Mouse (Mus musculus) MEL (cell line): Measurements from ENCODE around the gene Wfdc3. TPM values are rescaled to one million over a fixed set of nuclear protein-coding genes. Genes with fewer than 3 reads are reported as not detected.

Experiments
- DNase-seq: peaks from one replicate; pipeline ENCODE4 v3.0.0; 2011; ENCODE audit warnings: low read depth, low spot score
- H3K27ac ChIP-seq: 2 replicates; pipeline ENCODE4 v1.5.1; 2012; ENCODE audit warnings: low read depth, mild to moderate bottlenecking, control low read depth, low read length, moderate library complexity; ENCODE audit not compliant: control insufficient read depth
- H3K27me3 ChIP-seq, 2 experiments: fragments of 150-350 bp in 1 of 2; sonication (generic) in 1 of 2; 2 replicates each; pipeline ENCODE4 v1.6.1; 2012; ENCODE audit warnings: low read length in 2 of 2, mild to moderate bottlenecking in 2 of 2, improper control_type of control experiment in 1 of 2, moderate library complexity in 1 of 2; ENCODE audit not compliant: insufficient read depth in 2 of 2, control insufficient read depth in 1 of 2
- H3K36me3 ChIP-seq, 2 experiments: 2 replicates each; pipeline ENCODE4 v1.6.1; 2012 to 2014; ENCODE audit warnings: low read length in 2 of 2, improper control_type of control experiment in 1 of 2, inconsistent platforms in 1 of 2, mild to moderate bottlenecking in 1 of 2; ENCODE audit not compliant: insufficient read depth in 2 of 2, control insufficient read depth in 1 of 2
- H3K4me1 ChIP-seq, 2 experiments: fragments of 150-350 bp in 1 of 2; sonication (generic) in 1 of 2; 2 replicates each; pipeline ENCODE4 v1.6.1; 2012; ENCODE audit warnings: low read length in 2 of 2, improper control_type of control experiment in 1 of 2, mild to moderate bottlenecking in 1 of 2; ENCODE audit not compliant: insufficient read depth in 2 of 2, control insufficient read depth in 1 of 2
- H3K4me3 ChIP-seq, 2 experiments: fragments of 150-350 bp in 1 of 2; sonication (generic) in 1 of 2; 2 replicates each; pipeline ENCODE4 v1.5.1; 2012; ENCODE audit warnings: low read depth in 2 of 2, low read length in 2 of 2, mild to moderate bottlenecking in 2 of 2, moderate library complexity in 2 of 2, control low read depth in 1 of 2, improper control_type of control experiment in 1 of 2; ENCODE audit not compliant: control insufficient read depth in 1 of 2, insufficient read depth in 1 of 2
- H3K79me2 ChIP-seq: 2 replicates; pipeline ENCODE4 v1.6.1; 2012; ENCODE audit warnings: mild to moderate bottlenecking, low read length, moderate library complexity; ENCODE audit not compliant: control insufficient read depth, poor library complexity, insufficient read depth
- H3K9ac ChIP-seq: 2 replicates; pipeline ENCODE4 v1.6.1; 2012; ENCODE audit warnings: low read depth, mild to moderate bottlenecking, control low read depth, low read length, moderate library complexity; ENCODE audit not compliant: control insufficient read depth, poor library complexity, severe bottlenecking
- H3K9me3 ChIP-seq: fragments of 150-350 bp; sonication (generic); replicated peaks from 2 replicates; pipeline ENCODE4 v1.6.1; 2012; ENCODE audit warnings: mild to moderate bottlenecking, low read length, improper control_type of control experiment, moderate library complexity; ENCODE audit not compliant: insufficient read depth
- BHLHE40 ChIP-seq: IDR thresholded peaks from 2 replicates; pipeline ENCODE4 v1.6.1; 2012; ENCODE audit warnings: low read depth, mild to moderate bottlenecking, inconsistent platforms, low read length, improper control_type of control experiment, borderline replicate concordance
- CHD1 ChIP-seq: IDR thresholded peaks from 2 replicates; pipeline ENCODE4 v1.6.1; 2012; ENCODE audit warnings: low read depth, mild to moderate bottlenecking, inconsistent platforms, low read length, improper control_type of control experiment
- CTCF ChIP-seq, 3 experiments: IDR thresholded peaks in 2 of 3; conservative IDR thresholded peaks in 1 of 3; 2 replicates each; pipeline ENCODE4 v1.5.1; 2011 to 2012; ENCODE audit warnings: low read length in 3 of 3, low read depth in 2 of 3, mild to moderate bottlenecking in 2 of 3, improper control_type of control experiment in 1 of 3, inconsistent platforms in 1 of 3, mixed read lengths in 1 of 3, moderate library complexity in 1 of 3; ENCODE audit not compliant: control insufficient read depth in 1 of 3, insufficient read depth in 1 of 3, poor library complexity in 1 of 3, severe bottlenecking in 1 of 3
- EP300 ChIP-seq, 2 experiments: IDR thresholded peaks; 2 replicates each; pipeline ENCODE4 v1.6.1; 2011; ENCODE audit warnings: improper control_type of control experiment in 2 of 2, low read length in 2 of 2, low read depth in 1 of 2, mild to moderate bottlenecking in 1 of 2
- GABPA ChIP-seq: IDR thresholded peaks from 2 replicates; pipeline ENCODE4 v1.6.1; 2012; ENCODE audit warnings: low read depth, mild to moderate bottlenecking, inconsistent platforms, low read length, improper control_type of control experiment, moderate library complexity
- GATA1 ChIP-seq: IDR thresholded peaks from 2 replicates; pipeline ENCODE4 v1.6.1; 2011; ENCODE audit warnings: low read depth, low read length, improper control_type of control experiment
- MAZ ChIP-seq: IDR thresholded peaks from 2 replicates; pipeline ENCODE4 v1.6.1; 2012; ENCODE audit warnings: low read depth, mild to moderate bottlenecking, inconsistent platforms, low read length, improper control_type of control experiment
- MXI1 ChIP-seq: IDR thresholded peaks from 2 replicates; pipeline ENCODE4 v1.6.1; 2011; ENCODE audit warnings: mild to moderate bottlenecking, low read depth, low read length, improper control_type of control experiment
- POLR2AphosphoS5 ChIP-seq: IDR thresholded peaks from 2 replicates; pipeline ENCODE4 v1.6.1; 2012; ENCODE audit warnings: low read depth, borderline replicate concordance, mild to moderate bottlenecking, inconsistent platforms, low read length, moderate library complexity, mixed read lengths
- RAD21 ChIP-seq: IDR thresholded peaks from 2 replicates; pipeline ENCODE4 v1.6.1; 2011; ENCODE audit warnings: mild to moderate bottlenecking, low read depth, low read length, improper control_type of control experiment
- TCF12 ChIP-seq: IDR thresholded peaks from 2 replicates; pipeline ENCODE4 v1.6.1; 2014; ENCODE audit warnings: low read depth, mild to moderate bottlenecking, inconsistent platforms, low read length, improper control_type of control experiment, moderate library complexity
- UBTF ChIP-seq: IDR thresholded peaks from 2 replicates; pipeline ENCODE4 v1.6.1; 2012; ENCODE audit warnings: low read depth, mild to moderate bottlenecking, inconsistent platforms, low read length, improper control_type of control experiment, moderate library complexity, borderline replicate concordance; ENCODE audit not compliant: insufficient read depth
- polyA plus RNA-seq, 2 experiments: library from polyadenylated mRNA; stranded (reverse) in 1 of 2; unstranded in 1 of 2; fragments of >175 nt in 1 of 2; fragments of >200 nt in 1 of 2; gene quantifications; 2 replicates each; pipeline versions ENCODE4 v1.2.1 to v1.2.4; 2012; ENCODE audit warnings: low replicate concordance in 2 of 2, low read depth in 1 of 2; ENCODE audit not compliant: insufficient read length in 2 of 2, insufficient read depth in 1 of 2, missing spikeins in 1 of 2
- total RNA-seq: library from RNA; depleted of rRNA; stranded (reverse); fragments of 300-350 nt; gene quantifications from 2 replicates; pipeline ENCODE4 v1.2.3, GENCODE M21; 2012

Wfdc3 gene
- total and polyA plus RNA-seq, 3 experiments = 0.31 to 0.40 TPM; not detected in 1

GRCm38 (mm10) chr2:164748191-164748590, 2.5 kb upstream of the Wfdc3 start:
- Histone ChIP-seq H3K27ac (no peak overlapping the region), H3K9ac (no peak overlapping the region), H3K9me3 (no peaks in the 10 kb centered on the region), H3K79me2 (peaks cover 18% of the 10 kb centered on the region), H3K27me3 (no peaks in the 10 kb centered on the region), H3K36me3 (peaks cover 13 to 17% of the 10 kb centered on the region in 2 experiments), H3K4me1 (peaks cover 7 to 19% of the 10 kb centered on the region in 2 experiments), H3K4me3 (no peak overlapping the region)
- no peak for DNase-seq
- TF ChIP-seq POLR2AphosphoS5 = no peak

- no peak for DNase-seq
- peaks cover 12 to 13% of the 10 kb centered on the region in 2 experiments for H3K36me3 ChIP-seq
- H3K4me3 ChIP-seq = peak overlapping the region; percentile 83 to 89
- no peaks in the 10 kb centered on the region for H3K27me3 ChIP-seq
- no peak overlapping the region for H3K27ac ChIP-seq
- TF ChIP-seq MAZ (no peak), CTCF (IDR thresholded peaks at IDR 0.05 in 2 of 3, conservative IDR thresholded peaks at IDR 0.05 in 1 of 3; ENCODE audit: control insufficient read depth in 1 of 3, insufficient read depth in 1 of 3, low read depth in 2 of 3, low read length in 3 of 3, poor library complexity in 1 of 3, severe bottlenecking in 1 of 3) (no peak), GABPA (no peak), UBTF (no peak), POLR2AphosphoS5 (no peak), BHLHE40 (no peak), RAD21 (no peak), GATA1 (no peak), MXI1 (no peak)
- peaks cover 18% of the 10 kb centered on the region for H3K79me2 ChIP-seq
- no peaks in the 10 kb centered on the region for H3K9me3 ChIP-seq
- H3K9ac ChIP-seq = peak overlapping the region; percentile 90
- peaks cover 7 to 22% of the 10 kb centered on the region in 2 experiments for H3K4me1 ChIP-seq
Observed at GRCm38 (mm10) chr2:164746693-164747092, 962 bp upstream of the Wfdc3 start.

- no peak for TF ChIP-seq TCF12
- peak; percentile 3 to 12; a peak in 1 of 4 replicates for TF ChIP-seq EP300 (IDR thresholded peaks at IDR 0.05; ENCODE audit: low read depth in 1 of 2, low read length in 2 of 2)
- TF ChIP-seq RAD21 = no peak
- TF ChIP-seq GATA1 = peak; percentile 74
- no peak for TF ChIP-seq CHD1
- H3K9ac ChIP-seq = peak overlapping the region; percentile 67
- H3K4me1 ChIP-seq = peaks cover 7 to 24% of the 10 kb centered on the region in 2 experiments
- peaks cover 4 to 13% of the 10 kb centered on the region in 2 experiments; a peak in 3 of 4 replicates for H3K36me3 ChIP-seq
- H3K4me3 ChIP-seq = peak overlapping the region; percentile 83 to 89
- no peaks in the 10 kb centered on the region for H3K27me3 ChIP-seq
- DNase-seq = peak; percentile 56
- H3K79me2 ChIP-seq = peaks cover 18% of the 10 kb centered on the region
- H3K27ac ChIP-seq = peak overlapping the region; percentile 67
- no peaks in the 10 kb centered on the region for H3K9me3 ChIP-seq
Observed at GRCm38 (mm10) chr2:164744987-164745386, 744 bp downstream of the Wfdc3 start.
